Mouse (Mus musculus) heart, adult 8-10 months (tissue): Measurements from ENCODE around the gene Bnipl. TPM values are rescaled to one million over a fixed set of nuclear protein-coding genes. Genes with fewer than 3 reads are reported as not detected.
"Not testable (repeated sequence)": the region's sequence is repeated elsewhere in the genome, so short reads cannot be mapped to it uniquely, and the experiment has no call there.

Source experiments
- DNase-seq: peaks from one replicate; pipeline ENCODE4 v3.0.0; 2022; ENCODE audit warnings: low spot score
- total RNA-seq, 4 experiments: library from RNA; stranded (reverse); gene quantifications; 2 replicates each; pipeline ENCODE4 v1.2.4; 2022

Gene Bnipl
- total RNA-seq, 4 experiments from 2014 or later = not detected

DNA sequence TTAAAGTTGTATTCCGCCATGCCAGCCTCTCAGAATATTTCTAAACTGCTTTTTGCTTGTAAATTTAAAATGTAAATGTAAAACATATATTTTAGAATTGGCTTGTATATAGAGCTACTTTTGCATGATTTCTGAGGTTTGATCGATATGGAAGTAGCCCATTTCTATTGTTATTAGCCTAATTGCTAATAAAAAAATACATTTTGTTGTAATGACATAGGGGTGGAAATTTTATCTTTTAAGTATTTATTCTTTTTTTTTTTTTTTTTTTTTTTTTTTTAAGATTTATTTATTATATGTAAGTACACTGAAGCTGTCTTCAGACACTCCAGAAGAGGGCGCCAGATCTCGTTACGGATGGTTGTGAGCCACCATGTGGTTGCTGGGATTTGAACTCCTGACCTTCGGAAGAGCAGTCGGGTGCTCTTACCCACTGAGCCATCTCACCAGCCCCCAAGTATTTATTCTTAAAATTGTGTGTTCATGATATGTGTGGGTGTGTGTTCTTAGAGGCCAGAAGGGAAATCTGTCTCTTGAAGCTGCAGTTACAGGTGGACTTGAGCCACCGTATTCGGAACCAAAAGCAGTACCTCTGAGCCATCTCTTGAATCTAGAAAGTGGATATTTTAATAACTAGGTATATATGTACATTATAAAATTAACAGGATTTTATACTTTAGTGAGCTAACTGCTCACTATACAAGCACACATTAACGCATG lies 37.9 kb downstream of the Bnipl start:
- not testable (repeated sequence) for DNase-seq

GRCm38 (mm10) chr3:95210585-95210984 lies 40.4 kb downstream of the Bnipl start:
- no peak for DNase-seq

DNA sequence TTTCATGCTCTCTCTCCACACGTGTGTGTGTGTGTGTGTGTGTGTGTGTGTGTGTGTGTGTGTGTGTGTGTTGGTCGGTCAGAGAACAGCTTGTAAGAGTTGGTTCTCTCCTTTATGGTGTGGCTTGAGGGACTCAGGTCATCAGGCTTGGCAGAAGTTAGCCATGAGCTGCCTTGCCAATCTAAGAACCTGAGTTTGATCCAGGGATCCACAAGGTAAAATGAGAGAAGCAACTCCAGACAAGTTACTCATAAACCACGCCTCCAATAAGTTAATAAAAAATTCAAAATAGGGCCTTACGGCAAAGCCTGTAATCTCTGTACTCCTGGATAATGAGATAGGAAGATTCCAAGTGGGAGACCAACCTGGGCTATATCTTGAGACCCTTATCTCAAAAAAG lies 42.7 kb downstream of the Bnipl start:
- DNase-seq = no peak

DNA sequence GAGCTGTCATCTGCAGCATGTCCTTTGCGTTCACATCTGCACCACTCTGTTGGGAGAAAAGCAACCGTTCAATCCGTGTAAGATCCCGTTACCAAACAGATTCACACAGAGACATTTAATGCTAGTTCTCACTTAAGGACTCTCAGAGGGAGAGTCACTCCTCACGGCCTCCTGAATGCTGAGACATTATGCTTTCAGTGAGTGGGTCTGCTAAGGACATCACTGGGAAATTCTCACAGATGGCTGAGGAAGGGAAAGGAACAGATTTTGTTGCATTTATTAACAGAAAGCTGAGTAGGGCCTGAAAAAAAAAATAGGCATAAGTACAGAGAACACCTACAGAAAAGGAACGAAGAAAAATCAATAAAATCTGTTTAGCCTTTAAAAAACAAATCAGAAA lies 47.1 kb downstream of the Bnipl start:
- no peak for DNase-seq

- no peak for DNase-seq
Measured at GRCm38 (mm10) chr3:95200562-95200961, 50.4 kb downstream of the Bnipl start.

GRCm38 (mm10) chr3:95200132-95200531 lies 50.9 kb downstream of the Bnipl start:
- DNase-seq = peak; percentile 14

- DNase-seq = no peak
Measured at GRCm38 (mm10) chr3:95199101-95199500, 51.9 kb downstream of the Bnipl start.

DNA sequence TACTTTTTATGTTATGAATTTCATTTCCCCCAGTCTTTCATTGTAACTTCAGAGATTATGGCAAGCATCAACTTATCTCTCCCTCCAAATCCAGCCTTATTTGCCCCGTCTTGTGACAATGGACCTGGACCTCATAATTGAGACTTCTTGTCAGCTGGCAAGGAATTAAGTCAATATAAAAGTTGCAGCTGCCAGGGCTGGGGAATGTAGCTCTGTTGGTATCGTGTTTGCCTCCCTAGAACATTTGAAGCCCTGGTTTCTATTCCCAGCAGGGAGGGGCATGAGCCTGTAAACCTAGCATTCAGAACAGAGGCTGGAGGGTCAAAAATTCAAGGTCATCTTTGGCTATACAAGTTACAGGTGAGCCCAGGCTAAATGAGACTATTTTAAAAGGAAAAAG lies 55.2 kb downstream of the Bnipl start:
- no peak for DNase-seq

- no peak for DNase-seq
Measured at GRCm38 (mm10) chr3:95194721-95195135, 56.3 kb downstream of the Bnipl start.

Other genes with a start within 250 kb of the Bnipl start
- 10 to 100 TPM in 3 of 4 experiments, 1 to 10 TPM in 1; 10.0 to 16.2 (median 12.6) TPM for gene Zfp687, start 235.7 kb downstream of the Bnipl start, total RNA-seq
- 100 to 1,000 TPM; 124 to 149 (median 127) TPM for gene Psmd4, start 208.6 kb downstream of the Bnipl start, total RNA-seq
- 10 to 100 TPM; 15.4 to 17.4 (median 16.5) TPM for gene Pip5k1a, start 144.3 kb downstream of the Bnipl start, total RNA-seq
- gene Vps72, start 140.2 kb downstream of the Bnipl start, total RNA-seq = 10 to 100 TPM; 27.9 to 35.3 (median 32.0) TPM
- gene Tmod4, start 126.7 kb downstream of the Bnipl start, total RNA-seq = 10 to 100 TPM; 35.7 to 43.4 (median 39.0) TPM
- gene Scnm1, start 117.2 kb downstream of the Bnipl start, total RNA-seq = 10 to 100 TPM; 29.0 to 39.4 (median 33.2) TPM
- gene Lysmd1, start 117.1 kb downstream of the Bnipl start, total RNA-seq = 1 to 10 TPM; 4.8 to 5.4 (median 5.0) TPM
- 1 to 10 TPM in 3 of 4 experiments, under 1 TPM in 1; 0.62 to 1.9 (median 1.5) TPM for gene Tnfaip8l2, start 108.8 kb downstream of the Bnipl start, total RNA-seq
- 1 to 10 TPM; 2.6 to 8.1 (median 5.5) TPM for gene Sema6c, start 90.7 kb downstream of the Bnipl start, total RNA-seq
- 10 to 100 TPM; 12.2 to 13.9 (median 13.2) TPM for gene Gabpb2, start 33.3 kb downstream of the Bnipl start, total RNA-seq
- gene Cdc42se1, start 22.5 kb downstream of the Bnipl start, total RNA-seq = 10 to 100 TPM; 17.0 to 22.8 (median 20.4) TPM
- 10 to 100 TPM in 2 of 4 experiments, 1 to 10 TPM in 2; 5.5 to 11.3 (median 9.5) TPM for gene Mllt11, start 19.0 kb downstream of the Bnipl start, total RNA-seq
- not detected for gene Gm128, start 9.6 kb downstream of the Bnipl start, total RNA-seq
- 10 to 100 TPM; 19.5 to 23.8 (median 21.3) TPM for gene Mindy1, start 30.2 kb upstream of the Bnipl start, total RNA-seq
- gene Prune1, start 30.9 kb upstream of the Bnipl start, total RNA-seq = 10 to 100 TPM; 26.3 to 27.9 (median 27.2) TPM
- 1 to 10 TPM in 1 of 4 experiments, under 1 TPM in 2, not detected in 1; 0.52 to 1.5 (median 0.66) TPM for gene Anxa9, start 56.0 kb upstream of the Bnipl start, total RNA-seq
- gene Cers2, start 63.6 kb upstream of the Bnipl start, total RNA-seq = 10 to 100 TPM; 30.6 to 35.5 (median 33.4) TPM
- gene Setdb1, start 106.0 kb upstream of the Bnipl start, total RNA-seq = 10 to 100 TPM; 10.1 to 12.0 (median 10.4) TPM
- not detected for gene 4930558C23Rik, start 151.6 kb upstream of the Bnipl start, total RNA-seq
- gene Arnt, start 183.2 kb upstream of the Bnipl start, total RNA-seq = 10 to 100 TPM; 36.9 to 39.9 (median 39.1) TPM
- 1 to 10 TPM; 5.3 to 7.9 (median 6.6) TPM for gene Ctsk, start 248.1 kb upstream of the Bnipl start, total RNA-seq